Mouse (Mus musculus) neural tube, embryonic 14.5 days (tissue): ENCODE results near the gene Olfr1347. TPM values are rescaled to one million over a fixed set of nuclear protein-coding genes. Genes with fewer than 3 reads are reported as not detected.
"Not testable (repeated sequence)": the region's sequence is repeated elsewhere in the genome, so short reads cannot be mapped to it uniquely, and the experiment has no call there.

ENCODE experiments used
- ATAC-seq: fragments of 200-750 bp; cut with Nextera tagmentation; 2 replicates; pipeline ENCODE4 v1.8.0; 2017; ENCODE audit warnings: low read depth, mild to moderate bottlenecking, moderate TSS enrichment, moderate library complexity
- H3K27ac ChIP-seq: fragments of 300-500 bp; sonication (generic); 2 replicates; pipeline ENCODE4 v1.5.1; 2014; ENCODE audit warnings: low read depth, mild to moderate bottlenecking, control low read depth, low read length, moderate library complexity, mixed read lengths
- H3K27me3 ChIP-seq: fragments of 300-500 bp; sonication (generic); 2 replicates; pipeline ENCODE4 v1.6.1; 2014; ENCODE audit warnings: low read length; ENCODE audit not compliant: control insufficient read depth, insufficient read depth
- H3K36me3 ChIP-seq: fragments of 300-500 bp; sonication (generic); 2 replicates; pipeline ENCODE4 v1.6.1; 2014; ENCODE audit warnings: low read length, mixed read lengths; ENCODE audit not compliant: control insufficient read depth, insufficient read depth
- H3K4me1 ChIP-seq: fragments of 300-500 bp; sonication (generic); 2 replicates; pipeline ENCODE4 v1.6.1; 2014; ENCODE audit warnings: low read length; ENCODE audit not compliant: control insufficient read depth, insufficient read depth
- H3K4me2 ChIP-seq: fragments of 300-500 bp; sonication (generic); 2 replicates; pipeline ENCODE4 v1.6.1; 2014; ENCODE audit warnings: mild to moderate bottlenecking, low read depth, low read length, control low read depth
- H3K4me3 ChIP-seq: fragments of 300-500 bp; sonication (generic); 2 replicates; pipeline ENCODE4 v1.5.1; 2014; ENCODE audit warnings: low read depth, low read length, control low read depth, mixed read lengths
- H3K9ac ChIP-seq: fragments of 300-500 bp; sonication (generic); replicated peaks from 2 replicates; pipeline ENCODE4 v1.6.1; 2014; ENCODE audit warnings: low read depth, mild to moderate bottlenecking, control low read depth, low read length, mixed read lengths
- H3K9me3 ChIP-seq: fragments of 300-500 bp; sonication (generic); 2 replicates; pipeline ENCODE4 v1.6.1; 2016; ENCODE audit warnings: low read length; ENCODE audit not compliant: control insufficient read depth
- WGBS: fragments of 180-500 bp; shearing (Covaris S2); extraction: QIAGEN DNeasy Blood & Tissue Kit; methylation state at CpG from one replicate; pipeline ENCODE4 v1.1.7; 2014; 5-methylcytosine and 5-hydroxymethylcytosine counted together
- polyA plus RNA-seq: library from polyadenylated mRNA; unstranded; fragments of >200 nt; fragmentation: Nextera tagmentation; extraction: Ambion mirVana; gene quantifications from 2 replicates; pipeline ENCODE4 v1.2.1, GENCODE M21; 2014

Gene Olfr1347
- not detected in 2 replicates for polyA plus RNA-seq

GRCm38 (mm10) chr7:6499655-6500054 is at the start of gene Olfr1347:
Gene Olfr1347, minus strand, starts transcription at chr7:6499755.
- H3K36me3 ChIP-seq: no peaks in the 10 kb centered on the region
- H3K27ac ChIP-seq: no peak within 1 kb of the TSS
- no peaks in the 10 kb centered on the region for H3K4me1 ChIP-seq
- no peak within 1 kb of the TSS for H3K4me2 ChIP-seq
- ATAC-seq: no peak
- no peaks in the 10 kb centered on the region for H3K27me3 ChIP-seq
- WGBS: 41% methylated on average over 1 of the region's 1 CpGs
- H3K9ac ChIP-seq: no peak within 1 kb of the TSS
- H3K9me3 ChIP-seq: no peaks in the 10 kb centered on the region
- no peak within 1 kb of the TSS for H3K4me3 ChIP-seq

- H3K4me1 ChIP-seq: no peaks in the 10 kb centered on the region
- no peaks in the 10 kb centered on the region; the same call in 1 of the 2 replicates for H3K9me3 ChIP-seq
- H3K27me3 ChIP-seq: no peaks in the 10 kb centered on the region
- no peaks in the 10 kb centered on the region for H3K36me3 ChIP-seq
- H3K4me2 ChIP-seq: no peak overlapping the region
- H3K4me3 ChIP-seq: no peak overlapping the region
- H3K27ac ChIP-seq: no peak overlapping the region
- H3K9ac ChIP-seq: no peak overlapping the region
- WGBS: 68% methylated on average over 5 of the region's 5 CpGs
- ATAC-seq: no peak
Observed at GRCm38 (mm10) chr7:6526141-6526540, 26.6 kb upstream of the Olfr1347 start.

- H3K4me1 ChIP-seq: no peaks in the 10 kb centered on the region
- no peak for ATAC-seq
- no peaks in the 10 kb centered on the region for H3K36me3 ChIP-seq
- no peak overlapping the region for H3K9ac ChIP-seq
- no peaks in the 10 kb centered on the region for H3K27me3 ChIP-seq
- 64% methylated on average over 3 of the region's 3 CpGs for WGBS
- H3K4me3 ChIP-seq: no peak overlapping the region
- H3K27ac ChIP-seq: no peak overlapping the region
- H3K9me3 ChIP-seq: no peaks in the 10 kb centered on the region; the same call in 1 of the 2 replicates
- no peak overlapping the region for H3K4me2 ChIP-seq
Observed at GRCm38 (mm10) chr7:6525001-6525400, 25.4 kb upstream of the Olfr1347 start.

- Histone ChIP-seq H3K27me3 (no peaks in the 10 kb centered on the region), H3K36me3 (no peaks in the 10 kb centered on the region), H3K4me1 (no peaks in the 10 kb centered on the region), H3K4me3 (no peak within 1 kb of the TSS), H3K4me2 (no peak within 1 kb of the TSS), H3K9ac (no peak within 1 kb of the TSS), H3K9me3 (no peaks in the 10 kb centered on the region), H3K27ac (no peak within 1 kb of the TSS)
- ATAC-seq: no peak
- 84% methylated on average over 5 of the region's 5 CpGs for WGBS
Observed at GRCm38 (mm10) chr7:6522850-6523249, 23.3 kb upstream of the Olfr1347 start, which contains the start of gene Olfr1349. Gene Olfr1349, minus strand, starts transcription at chr7:6522950.

GRCm38 (mm10) chr7:6521666-6522065 is 22.1 kb upstream of the Olfr1347 start:
- Histone ChIP-seq H3K4me1 (no peaks in the 10 kb centered on the region), H3K36me3 (no peaks in the 10 kb centered on the region), H3K9me3 (peaks cover 1% of the 10 kb centered on the region; the same call in 1 of the 2 replicates), H3K9ac (no peak overlapping the region), H3K4me2 (no peak overlapping the region), H3K27ac (no peak overlapping the region), H3K27me3 (no peaks in the 10 kb centered on the region), H3K4me3 (no peak overlapping the region)
- no peak for ATAC-seq
- WGBS: 63% methylated on average over 1 of the region's 1 CpGs

GRCm38 (mm10) chr7:6508648-6509047 is 9.1 kb upstream of the Olfr1347 start, which contains the start of gene Olfr1348:
Gene Olfr1348, minus strand, starts transcription at chr7:6508748.
- no peak within 1 kb of the TSS for H3K9ac ChIP-seq
- no peak within 1 kb of the TSS for H3K4me2 ChIP-seq
- no peaks in the 10 kb centered on the region for H3K27me3 ChIP-seq
- H3K36me3 ChIP-seq: no peaks in the 10 kb centered on the region
- no peaks in the 10 kb centered on the region for H3K4me1 ChIP-seq
- no peak for ATAC-seq
- H3K9me3 ChIP-seq: no peaks in the 10 kb centered on the region
- H3K4me3 ChIP-seq: no peak within 1 kb of the TSS
- no peak within 1 kb of the TSS for H3K27ac ChIP-seq
- 94% methylated on average over 1 of the region's 1 CpGs for WGBS

GRCm38 (mm10) chr7:6486841-6487240 is 12.7 kb downstream of the Olfr1347 start, which contains the start of gene Olfr5:
Gene Olfr5, minus strand, starts transcription at chr7:6486941.
- no peaks in the 10 kb centered on the region for H3K9me3 ChIP-seq
- H3K4me2 ChIP-seq: no peak within 1 kb of the TSS
- no peaks in the 10 kb centered on the region for H3K36me3 ChIP-seq
- H3K27me3 ChIP-seq: no peaks in the 10 kb centered on the region
- no peaks in the 10 kb centered on the region for H3K4me1 ChIP-seq
- WGBS: 39% methylated on average over 2 of the region's 2 CpGs
- H3K27ac ChIP-seq: no peak within 1 kb of the TSS
- no peak within 1 kb of the TSS for H3K9ac ChIP-seq
- no peak for ATAC-seq
- no peak within 1 kb of the TSS for H3K4me3 ChIP-seq

- 75% methylated on average over 2 of the region's 2 CpGs for WGBS
- not testable (repeated sequence) for H3K4me2 ChIP-seq, H3K4me3 ChIP-seq, H3K9ac ChIP-seq, H3K36me3 ChIP-seq, H3K9me3 ChIP-seq, H3K27ac ChIP-seq, ATAC-seq, H3K27me3 ChIP-seq, H3K4me1 ChIP-seq
Observed at GRCm38 (mm10) chr7:6477633-6478032, 21.9 kb downstream of the Olfr1347 start.

GRCm38 (mm10) chr7:6466951-6467350 is 32.6 kb downstream of the Olfr1347 start, which contains the start of gene Olfr1346:
Gene Olfr1346, plus strand, starts transcription at chr7:6467101.
- no peak within 1 kb of the TSS for H3K9ac ChIP-seq
- H3K9me3 ChIP-seq: no peaks in the 10 kb centered on the region
- H3K4me1 ChIP-seq: no peaks in the 10 kb centered on the region
- no peaks in the 10 kb centered on the region for H3K36me3 ChIP-seq
- no peak within 1 kb of the TSS for H3K4me3 ChIP-seq
- H3K27ac ChIP-seq: no peak within 1 kb of the TSS
- H3K27me3 ChIP-seq: no peaks in the 10 kb centered on the region
- no peak within 1 kb of the TSS for H3K4me2 ChIP-seq
- no peak for ATAC-seq
